Mouse (Mus musculus) liver, embryonic 16.5 days (tissue): Measurements from ENCODE around the gene Lsmem1. TPM values are rescaled to one million over a fixed set of nuclear protein-coding genes. Genes with fewer than 3 reads are reported as not detected.

Source experiments
- ATAC-seq: fragments of 200-750 bp; cut with Nextera tagmentation; 2 replicates; pipeline ENCODE4 v1.8.0; 2017; ENCODE audit warnings: low read depth, mild to moderate bottlenecking, moderate number of reproducible peaks, moderate library complexity
- H3K27ac ChIP-seq: fragments of 300-500 bp; sonication (generic); 2 replicates; pipeline ENCODE4 v1.5.1; 2014; ENCODE audit warnings: mild to moderate bottlenecking, low read length
- H3K27me3 ChIP-seq: fragments of 300-500 bp; sonication (generic); 2 replicates; pipeline ENCODE4 v1.6.1; 2014; ENCODE audit warnings: low read depth, low read length, mixed read lengths; ENCODE audit not compliant: control insufficient read depth, insufficient read depth
- H3K36me3 ChIP-seq: fragments of 300-500 bp; sonication (generic); 2 replicates; pipeline ENCODE4 v1.6.1; 2014; ENCODE audit warnings: mild to moderate bottlenecking; ENCODE audit not compliant: control insufficient read depth, insufficient read depth
- H3K4me1 ChIP-seq: fragments of 300-500 bp; sonication (generic); 2 replicates; pipeline ENCODE4 v1.6.1; 2014; ENCODE audit warnings: low read depth, low read length, mixed read lengths; ENCODE audit not compliant: control insufficient read depth
- H3K4me2 ChIP-seq: fragments of 300-500 bp; sonication (generic); 2 replicates; pipeline ENCODE4 v1.6.1; 2014; ENCODE audit warnings: low read depth, low read length, mixed read lengths
- H3K4me3 ChIP-seq: fragments of 300-500 bp; sonication (generic); 2 replicates; pipeline ENCODE4 v1.5.1; 2014; ENCODE audit warnings: low read depth, mild to moderate bottlenecking, low read length
- H3K9ac ChIP-seq: fragments of 300-500 bp; sonication (generic); 2 replicates; pipeline ENCODE4 v1.6.1; 2014; ENCODE audit warnings: low read depth, low read length
- H3K9me3 ChIP-seq: fragments of 300-500 bp; sonication (generic); replicated peaks from 2 replicates; pipeline ENCODE4 v1.6.1; 2016; ENCODE audit warnings: low read length; ENCODE audit not compliant: control insufficient read depth
- WGBS: fragments of 180-500 bp; shearing (Covaris S2); extraction: QIAGEN DNeasy Blood & Tissue Kit; methylation state at CpG from one replicate; pipeline ENCODE4 v1.1.7; 2014; ENCODE audit not compliant: insufficient replicate concordance; 5-methylcytosine and 5-hydroxymethylcytosine counted together
- microRNA counts: library from miRNA; unstranded; fragments of <30 nt; microRNA quantifications from one replicate; lab custom pipeline; 2016
- microRNA-seq: library from miRNA; unstranded; fragments of <30 nt; microRNA quantifications from one replicate; pipeline ENCODE4, GENCODE M21; 2016
- polyA plus RNA-seq: library from polyadenylated mRNA; unstranded; fragments of >200 nt; fragmentation: Nextera tagmentation; extraction: Ambion mirVana; gene quantifications from 2 replicates; pipeline ENCODE4 v1.2.1, GENCODE M21; 2015

The Lsmem1 gene
- polyA plus RNA-seq, 1 experiment from 2014 or later, result 0.12 TPM

GRCm38 (mm10) chr12:40134529-40134928, 64.8 kb downstream of the Lsmem1 start:
- no peak overlapping the region for H3K4me2 ChIP-seq
- 36% methylated on average over 11 of the region's 11 CpGs for WGBS
- no peaks in the 10 kb centered on the region for H3K4me1 ChIP-seq
- no peak for ATAC-seq
- H3K4me3 ChIP-seq, result no peak overlapping the region; the same call in 1 of the 2 replicates
- no peak overlapping the region for H3K27ac ChIP-seq
- H3K27me3 ChIP-seq, result peaks cover 27% of the 10 kb centered on the region
- H3K9me3 ChIP-seq, result no peaks in the 10 kb centered on the region
- no peak overlapping the region for H3K9ac ChIP-seq
- no peaks in the 10 kb centered on the region for H3K36me3 ChIP-seq

- H3K9me3 ChIP-seq, result no peaks in the 10 kb centered on the region
- peak within 1 kb of the TSS; percentile 44 for H3K4me2 ChIP-seq
- WGBS, result 2% methylated on average over 39 of the region's 39 CpGs
- no peaks in the 10 kb centered on the region for H3K36me3 ChIP-seq
- H3K4me3 ChIP-seq, result peak within 1 kb of the TSS; percentile 27
- H3K4me1 ChIP-seq, result no peaks in the 10 kb centered on the region
- H3K9ac ChIP-seq, result no peak within 1 kb of the TSS
- no peak within 1 kb of the TSS for H3K27ac ChIP-seq
- peaks cover 27% of the 10 kb centered on the region for H3K27me3 ChIP-seq
- no peak for ATAC-seq
Measured at GRCm38 (mm10) chr12:40133573-40134271, 65.6 kb downstream of the Lsmem1 start, which contains the start of gene Scin. Scin (minus strand) TSS chr12:40134228.

DNA sequence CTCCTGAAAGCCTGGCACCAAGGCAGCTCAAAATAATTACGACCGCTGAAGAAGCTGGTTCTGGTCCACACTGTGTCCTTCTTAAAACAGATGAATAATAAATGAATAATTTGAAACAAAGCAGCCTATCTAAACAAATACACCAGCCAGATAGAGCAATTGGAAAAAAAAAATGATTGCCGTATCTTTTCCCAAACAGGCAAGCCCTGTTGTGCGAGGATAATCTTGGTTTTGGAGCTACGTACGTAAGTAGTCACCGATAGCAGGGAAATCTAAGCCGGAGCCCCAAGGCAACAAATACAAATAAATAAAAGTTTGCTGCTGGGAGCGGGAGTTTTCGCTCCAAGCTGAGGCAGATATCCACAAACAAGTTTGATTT, 66.1 kb downstream of the Lsmem1 start:
- H3K27ac ChIP-seq, result no peak overlapping the region
- WGBS, result 19% methylated on average over 10 of the region's 10 CpGs
- H3K27me3 ChIP-seq, result peaks cover 27% of the 10 kb centered on the region
- H3K4me3 ChIP-seq, result 0 out of 2 replicates have a peak overlapping the region, but pooled peaks have one; percentile 1
- no peak overlapping the region for H3K4me2 ChIP-seq
- H3K4me1 ChIP-seq, result no peaks in the 10 kb centered on the region
- no peaks in the 10 kb centered on the region for H3K9me3 ChIP-seq
- no peak for ATAC-seq
- H3K36me3 ChIP-seq, result no peaks in the 10 kb centered on the region
- no peak overlapping the region for H3K9ac ChIP-seq

MicroRNAs within 50 kb of the gene (microRNA counts, 519-probe panel; counts per million panel counts)
- 60.7 counts per million for microRNA mmu-miR-1938 (lab: Ali Mortazavi, UCI)

Small RNA genes lying within 50 kb of the gene (microRNA-seq; reads per million reads assigned to microRNA genes)
- not detected for gene Mir1938

Other genes starting within 250 kb of the Lsmem1 start
- 92.3 and 93.3 TPM in 2 replicates for gene Arl4a, start 161.5 kb downstream of the Lsmem1 start, polyA plus RNA-seq
- gene Scin, start 65.3 kb downstream of the Lsmem1 start, polyA plus RNA-seq, result 0.06 and 0.57 TPM in 2 replicates
- 40.3 and 44.5 TPM in 2 replicates for gene Ifrd1, start 49.0 kb upstream of the Lsmem1 start, polyA plus RNA-seq
- 6.1 and 6.5 TPM in 2 replicates for gene Zfp277, start 246.4 kb upstream of the Lsmem1 start, polyA plus RNA-seq
- 1.2 TPM in 2 replicates for gene Dock4, start 246.5 kb upstream of the Lsmem1 start, polyA plus RNA-seq